Mouse (Mus musculus) heart, embryonic 11.5 days (tissue): ENCODE data around the gene Olfr961. TPM values are rescaled to one million over a fixed set of nuclear protein-coding genes. Genes with fewer than 3 reads are reported as not detected.

Experiments used
- ATAC-seq: fragments of 200-750 bp; cut with Nextera tagmentation; replicated peaks from 2 replicates; pipeline ENCODE4 v1.8.0; 2017; ENCODE audit warnings: moderate library complexity; ENCODE audit not compliant: insufficient number of reproducible peaks, low FRiP score, low TSS enrichment
- H3K27ac ChIP-seq: fragments of 300-500 bp; sonication (generic); 2 replicates; pipeline ENCODE4 v1.5.1; 2014; ENCODE audit warnings: mild to moderate bottlenecking, low read depth, low read length
- H3K27me3 ChIP-seq: fragments of 300-500 bp; sonication (generic); 2 replicates; pipeline ENCODE4 v1.6.1; 2014; ENCODE audit warnings: mild to moderate bottlenecking, low read length, mixed read lengths; ENCODE audit not compliant: control insufficient read depth, insufficient read depth
- H3K36me3 ChIP-seq: fragments of 300-500 bp; sonication (generic); 2 replicates; pipeline ENCODE4 v1.6.1; 2014; ENCODE audit warnings: mild to moderate bottlenecking, low read length, moderate library complexity, mixed read lengths; ENCODE audit not compliant: control insufficient read depth, insufficient read depth
- H3K4me1 ChIP-seq: fragments of 300-500 bp; sonication (generic); 2 replicates; pipeline ENCODE4 v1.6.1; 2014; ENCODE audit warnings: low read length; ENCODE audit not compliant: control insufficient read depth, insufficient read depth
- H3K4me2 ChIP-seq: fragments of 300-500 bp; sonication (generic); 2 replicates; pipeline ENCODE4 v1.6.1; 2014; ENCODE audit warnings: mild to moderate bottlenecking, moderate library complexity
- H3K4me3 ChIP-seq: fragments of 300-500 bp; sonication (generic); 2 replicates; pipeline ENCODE4 v1.5.1; 2014; ENCODE audit warnings: low read depth, low read length
- H3K9ac ChIP-seq: fragments of 300-500 bp; sonication (generic); 2 replicates; pipeline ENCODE4 v1.6.1; 2014; ENCODE audit warnings: mild to moderate bottlenecking, low read depth, low read length, moderate library complexity
- H3K9me3 ChIP-seq: fragments of 300-500 bp; sonication (generic); replicated peaks from 2 replicates; pipeline ENCODE4 v1.6.1; 2016; ENCODE audit warnings: low read length; ENCODE audit not compliant: control insufficient read depth
- WGBS: fragments of 180-500 bp; shearing (Covaris S2); extraction: QIAGEN DNeasy Blood & Tissue Kit; methylation state at CpG from one replicate; pipeline ENCODE4 v1.1.7; 2014; ENCODE audit not compliant: insufficient replicate concordance; 5-methylcytosine and 5-hydroxymethylcytosine counted together
- polyA plus RNA-seq: library from polyadenylated mRNA; unstranded; fragments of >200 nt; fragmentation: Nextera tagmentation; extraction: Ambion mirVana; gene quantifications from 2 replicates; pipeline ENCODE4 v1.2.1, GENCODE M21; 2014

Gene Olfr961
- polyA plus RNA-seq, 1 experiment from 2014 or later: not detected

- 82% methylated on average over 3 of the region's 3 CpGs for WGBS
- no peak overlapping the region for H3K27ac ChIP-seq
- H3K4me3 ChIP-seq: no peak overlapping the region
- no peaks in the 10 kb centered on the region for H3K27me3 ChIP-seq
- no peak overlapping the region for H3K4me2 ChIP-seq
- no peaks in the 10 kb centered on the region for H3K4me1 ChIP-seq
- no peaks in the 10 kb centered on the region for H3K36me3 ChIP-seq
- no peaks in the 10 kb centered on the region for H3K9me3 ChIP-seq
- no peak overlapping the region for H3K9ac ChIP-seq
- no peak for ATAC-seq
These were observed 21.1 kb upstream of the Olfr961 start for GRCm38 (mm10) chr9:39623783-39624182.

DNA sequence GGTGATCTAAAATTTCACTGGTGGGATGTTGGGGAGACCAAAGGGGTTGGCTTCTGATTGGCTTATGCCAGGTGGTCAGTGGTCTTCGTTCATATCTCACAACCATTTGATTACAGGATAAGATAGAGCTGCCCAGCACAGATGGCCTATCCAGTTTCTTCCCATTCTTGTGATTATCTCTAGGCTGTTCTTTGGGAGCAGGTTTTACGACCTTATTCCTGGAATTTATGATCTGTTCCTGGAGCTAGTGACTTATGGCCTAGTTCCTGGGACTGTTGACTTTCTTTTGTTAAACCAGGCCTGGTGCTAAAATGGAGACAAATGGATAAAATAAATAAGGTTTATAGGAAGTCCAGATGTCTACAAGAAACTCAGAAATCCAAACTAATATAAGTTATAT, 20.2 kb upstream of the Olfr961 start:
- no peak overlapping the region for H3K27ac ChIP-seq
- no peaks in the 10 kb centered on the region for H3K27me3 ChIP-seq
- no peaks in the 10 kb centered on the region for H3K36me3 ChIP-seq
- no peak overlapping the region for H3K9ac ChIP-seq
- no peaks in the 10 kb centered on the region for H3K4me1 ChIP-seq
- H3K4me3 ChIP-seq: no peak overlapping the region
- no peaks in the 10 kb centered on the region for H3K9me3 ChIP-seq
- ATAC-seq: no peak
- H3K4me2 ChIP-seq: no peak overlapping the region
- 69% methylated on average over 2 of the region's 2 CpGs for WGBS

DNA sequence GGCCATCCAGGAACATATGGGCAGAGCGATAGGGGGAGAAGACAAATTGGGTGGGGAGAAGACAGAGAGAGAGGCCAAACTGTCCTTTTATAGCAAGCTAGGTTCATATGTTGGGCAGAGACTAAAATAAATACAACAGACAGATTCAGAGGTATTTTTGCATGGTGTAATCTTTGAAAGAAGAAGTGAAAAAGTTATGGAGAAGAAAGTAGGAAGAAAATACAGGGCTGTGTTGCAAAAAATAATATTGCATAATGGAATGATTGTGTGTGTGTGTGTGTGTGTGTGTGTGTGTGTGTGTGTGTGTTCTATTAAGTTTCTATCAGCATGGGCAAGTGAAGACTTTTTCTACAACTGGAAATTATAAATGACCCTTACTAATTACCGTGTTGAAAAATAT, 15.8 kb upstream of the Olfr961 start:
- Histone ChIP-seq H3K4me2 (no peak overlapping the region), H3K36me3 (no peaks in the 10 kb centered on the region), H3K4me1 (no peaks in the 10 kb centered on the region), H3K9me3 (no peaks in the 10 kb centered on the region), H3K27me3 (no peaks in the 10 kb centered on the region), H3K4me3 (no peak overlapping the region), H3K27ac (no peak overlapping the region), H3K9ac (no peak overlapping the region)
- no peak for ATAC-seq
- WGBS: 75% methylated on average over 2 of the region's 2 CpGs

- H3K36me3 ChIP-seq: no peaks in the 10 kb centered on the region
- no peak for ATAC-seq
- no peaks in the 10 kb centered on the region for H3K27me3 ChIP-seq
- WGBS: 37% methylated on average over 4 of the region's 4 CpGs
- no peak overlapping the region for H3K9ac ChIP-seq
- H3K4me2 ChIP-seq: no peak overlapping the region
- no peaks in the 10 kb centered on the region for H3K4me1 ChIP-seq
- no peak overlapping the region for H3K4me3 ChIP-seq
- no peak overlapping the region for H3K27ac ChIP-seq
- H3K9me3 ChIP-seq: no peaks in the 10 kb centered on the region
These were observed 10.8 kb upstream of the Olfr961 start for GRCm38 (mm10) chr9:39633913-39634594.

DNA sequence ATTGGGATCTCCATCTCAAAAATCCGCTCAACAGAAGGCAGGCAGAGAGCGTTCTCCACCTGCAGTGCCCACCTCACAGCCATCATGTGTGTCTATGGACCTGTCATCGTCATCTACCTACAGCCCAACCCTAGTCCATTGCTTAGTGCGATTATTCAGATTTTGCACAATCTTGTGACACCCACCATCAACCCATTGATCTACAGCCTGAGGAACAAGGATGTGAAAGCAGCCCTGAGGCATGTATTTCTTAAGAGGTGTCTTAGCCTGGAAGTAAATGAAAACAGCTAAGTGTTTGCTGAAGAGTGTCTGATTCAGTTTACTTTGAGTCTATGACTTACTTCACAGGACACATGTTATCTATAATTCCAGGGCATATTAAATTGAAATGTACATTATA, 2.5 kb downstream of the Olfr961 start:
- ATAC-seq: no peak
- WGBS: 81% methylated on average over 4 of the region's 4 CpGs
- Histone ChIP-seq H3K4me1 (no peaks in the 10 kb centered on the region), H3K4me2 (no peak overlapping the region), H3K9ac (no peak overlapping the region), H3K4me3 (no peak overlapping the region), H3K27me3 (no peaks in the 10 kb centered on the region), H3K9me3 (no peaks in the 10 kb centered on the region), H3K36me3 (no peaks in the 10 kb centered on the region), H3K27ac (no peak overlapping the region)

GRCm38 (mm10) chr9:39654756-39655396, 10.0 kb downstream of the Olfr961 start:
- H3K27me3 ChIP-seq: no peaks in the 10 kb centered on the region
- H3K4me3 ChIP-seq: no peak overlapping the region
- WGBS: 63% methylated on average over 6 of the region's 6 CpGs
- H3K9me3 ChIP-seq: no peaks in the 10 kb centered on the region
- no peak for ATAC-seq
- H3K27ac ChIP-seq: no peak overlapping the region
- no peaks in the 10 kb centered on the region for H3K36me3 ChIP-seq
- H3K9ac ChIP-seq: no peak overlapping the region
- no peak overlapping the region for H3K4me2 ChIP-seq
- H3K4me1 ChIP-seq: no peaks in the 10 kb centered on the region

DNA sequence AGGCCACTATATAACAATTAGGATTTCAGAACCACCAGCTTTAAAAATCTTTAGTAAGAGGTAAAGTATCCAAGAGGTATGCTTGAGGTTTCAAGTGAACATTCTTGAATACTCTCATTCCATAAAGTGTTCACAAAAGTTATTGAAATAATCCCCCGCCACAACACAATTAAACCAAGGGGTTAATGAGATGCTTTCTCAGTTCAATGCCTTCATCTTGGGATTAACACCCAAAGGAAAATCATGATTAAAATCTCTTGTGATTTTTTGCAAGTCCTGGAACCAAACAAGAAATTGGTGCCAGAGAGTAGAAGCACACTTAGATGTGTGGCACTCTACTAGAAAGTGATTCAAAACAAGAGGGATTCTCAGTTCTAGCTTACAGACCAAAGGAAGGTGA, 22.0 kb downstream of the Olfr961 start, which contains the start of gene Olfr963:
Gene Olfr963, plus strand, starts transcription at position 301 of the 400 bp plus-strand sequence.
- H3K27me3 ChIP-seq: no peaks in the 10 kb centered on the region
- ATAC-seq: no peak
- no peaks in the 10 kb centered on the region for H3K4me1 ChIP-seq
- H3K4me3 ChIP-seq: no peak within 1 kb of the TSS
- 83% methylated on average over 1 of the region's 1 CpGs for WGBS
- no peaks in the 10 kb centered on the region for H3K9me3 ChIP-seq
- H3K9ac ChIP-seq: no peak within 1 kb of the TSS
- H3K27ac ChIP-seq: no peak within 1 kb of the TSS
- H3K36me3 ChIP-seq: no peaks in the 10 kb centered on the region
- no peak within 1 kb of the TSS for H3K4me2 ChIP-seq

GRCm38 (mm10) chr9:39669723-39670122, 24.8 kb downstream of the Olfr961 start:
- H3K27me3 ChIP-seq: no peaks in the 10 kb centered on the region
- no peaks in the 10 kb centered on the region for H3K36me3 ChIP-seq
- H3K4me3 ChIP-seq: no peak overlapping the region
- H3K27ac ChIP-seq: no peak overlapping the region
- no peak overlapping the region for H3K4me2 ChIP-seq
- no peaks in the 10 kb centered on the region for H3K4me1 ChIP-seq
- 78% methylated on average over 2 of the region's 2 CpGs for WGBS
- H3K9me3 ChIP-seq: no peaks in the 10 kb centered on the region
- H3K9ac ChIP-seq: no peak overlapping the region
- ATAC-seq: no peak

DNA sequence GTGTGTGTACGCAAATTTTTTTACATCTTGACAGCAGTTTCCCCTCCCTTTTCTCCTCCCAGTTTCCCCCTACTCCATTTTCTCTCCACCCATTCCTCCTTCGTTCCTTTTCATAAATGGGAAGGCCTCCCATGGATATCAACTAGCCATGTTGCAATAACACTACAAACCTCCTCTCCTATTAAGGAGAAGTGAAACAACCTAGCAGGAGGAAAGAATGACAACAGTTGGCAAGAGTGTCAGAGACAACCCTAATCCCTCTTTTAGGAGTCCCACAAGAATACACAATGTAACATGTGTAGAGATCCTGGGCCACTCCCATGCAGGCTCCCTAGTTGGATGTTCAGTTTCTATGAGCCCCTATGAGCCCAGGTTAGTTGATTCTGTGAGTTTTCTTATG, 29.9 kb downstream of the Olfr961 start:
- no peak overlapping the region for H3K27ac ChIP-seq
- no peaks in the 10 kb centered on the region for H3K9me3 ChIP-seq
- H3K27me3 ChIP-seq: no peaks in the 10 kb centered on the region
- H3K4me1 ChIP-seq: no peaks in the 10 kb centered on the region
- no peak for ATAC-seq
- H3K4me3 ChIP-seq: no peak overlapping the region
- WGBS: 71% methylated on average over 2 of the region's 2 CpGs
- H3K9ac ChIP-seq: no peak overlapping the region
- no peak overlapping the region for H3K4me2 ChIP-seq
- H3K36me3 ChIP-seq: no peaks in the 10 kb centered on the region
